In genomic region chr4:144943273-144943672, GRCm38 (mm10) we compare ENCODE assay signal across 17 mouse cellular contexts.
"Had no signal": no experiment of that assay in that cellular context is flagged by ENCODE, and none has a peak within 500 bp of the region (broad histone marks: within the 10 kb centered on the region; RNA-seq: fewer than 3 reads in every experiment).

No protein-coding gene starts in this region.

- H3K27me3 ChIP-seq: lung, embryonic 15.5 days; megakaryocyte, embryonic 14.5 days; midbrain, embryonic 13.5 days; midbrain, embryonic 15.5 days; neural tube, embryonic 12.5 days; stomach, embryonic 15.5 days had no signal

- H3K4me2 ChIP-seq: lung, embryonic 15.5 days; midbrain, embryonic 11.5 days; midbrain, embryonic 13.5 days; midbrain, embryonic 15.5 days; neural tube, embryonic 12.5 days; stomach, embryonic 15.5 days had no signal

- H3K9me3 ChIP-seq: lung, embryonic 15.5 days; megakaryocyte, embryonic 14.5 days; midbrain, embryonic 13.5 days; midbrain, embryonic 15.5 days; neural tube, embryonic 12.5 days; stomach, embryonic 15.5 days had no signal

- ATAC-seq: lung, postnatal 0 days; midbrain, embryonic 13.5 days; midbrain, embryonic 15.5 days had no signal

- H3K27ac ChIP-seq: lung, embryonic 15.5 days; macrophage; midbrain, embryonic 13.5 days; midbrain, embryonic 15.5 days; neural tube, embryonic 12.5 days; stomach, embryonic 15.5 days; stomach, postnatal 0 days had no signal

- H3K9ac ChIP-seq: lung, embryonic 15.5 days; midbrain, embryonic 13.5 days; midbrain, embryonic 15.5 days; neural tube, embryonic 12.5 days; stomach, embryonic 15.5 days had no signal

- H3K36me3 ChIP-seq: lung, embryonic 15.5 days; midbrain, embryonic 13.5 days; midbrain, embryonic 15.5 days; neural tube, embryonic 12.5 days; stomach, embryonic 15.5 days had no signal

- DNase-seq: lung, adult 2 months; lung, postnatal 14 days; lung, postnatal 36 days; right cerebral cortex, postnatal 14 days; thymus, adult 2 months; thymus, postnatal 25 days; thymus, postnatal 4 days had no signal

- H3K4me3 ChIP-seq: lung, embryonic 15.5 days; megakaryocyte, embryonic 14.5 days; midbrain, embryonic 13.5 days; midbrain, embryonic 15.5 days; neural tube, embryonic 12.5 days; stomach, embryonic 15.5 days had no signal

- H3K4me1 ChIP-seq: midbrain, embryonic 13.5 days; midbrain, embryonic 15.5 days had no signal
